Mouse (Mus musculus): Measurements from ENCODE around the gene Gna12. TPM values are rescaled to one million over a fixed set of nuclear protein-coding genes. Genes with fewer than 3 reads are reported as not detected.
A peak's percentile ranks its signal among the peaks of the same experiment; 100 is the strongest.

Gna12 gene
- polyA plus RNA-seq, 1 experiment from 2014 or later, result 31.1 TPM

- H3K27ac ChIP-seq (ENCODE audit: low read depth, low read length), result no peak overlapping the region
- WGBS, result under 1% methylated on average over 22 of the region's 22 CpGs
- ATAC-seq (replicated peaks; ENCODE audit: low FRiP score) (peak; percentile 21; the same call in 1 of the 2 replicates), DNase-seq (ENCODE audit: low spot score) (no peak)
- no peaks in the 10 kb centered on the region for H3K9me3 ChIP-seq (ENCODE audit: control insufficient read depth, low read length)
- peak overlapping the region; percentile 43 for H3K4me3 ChIP-seq (ENCODE audit: low read depth, low read length)
- H3K4me1 ChIP-seq (replicated peaks; ENCODE audit: control insufficient read depth, insufficient read depth, low read length), result peaks cover 9% of the 10 kb centered on the region; the same call in 1 of the 2 replicates
- no peaks in the 10 kb centered on the region for H3K36me3 ChIP-seq (ENCODE audit: control insufficient read depth, insufficient read depth, low read length)
- H3K27me3 ChIP-seq (replicated peaks; ENCODE audit: control insufficient read depth, insufficient read depth, low read length), result peaks cover 34% of the 10 kb centered on the region
- H3K9ac ChIP-seq (ENCODE audit: low read depth, low read length), result no peak overlapping the region; the same call in 1 of the 2 replicates
- peak overlapping the region; percentile 61 for H3K4me2 ChIP-seq
These were observed 94.9 kb downstream of the Gna12 start for GRCm38 (mm10) chr5:140735297-140735696.

- H3K27ac ChIP-seq (ENCODE audit: low read depth, low read length), result no peak overlapping the region
- 57% methylated on average over 3 of the region's 3 CpGs for WGBS
- H3K4me3 ChIP-seq (ENCODE audit: low read depth, low read length), result no peak overlapping the region
- no peak overlapping the region for H3K4me2 ChIP-seq
- ATAC-seq (replicated peaks; ENCODE audit: low FRiP score) (no peak), DNase-seq (ENCODE audit: low spot score) (no peak)
- no peaks in the 10 kb centered on the region for H3K9me3 ChIP-seq (ENCODE audit: control insufficient read depth, low read length)
- peaks cover 9% of the 10 kb centered on the region; the same call in 1 of the 2 replicates for H3K4me1 ChIP-seq (replicated peaks; ENCODE audit: control insufficient read depth, insufficient read depth, low read length)
- H3K36me3 ChIP-seq (ENCODE audit: control insufficient read depth, insufficient read depth, low read length), result no peaks in the 10 kb centered on the region
- no peak overlapping the region for H3K9ac ChIP-seq (ENCODE audit: low read depth, low read length)
- H3K27me3 ChIP-seq (replicated peaks; ENCODE audit: control insufficient read depth, insufficient read depth, low read length), result peaks cover 34% of the 10 kb centered on the region
These were observed 96.9 kb downstream of the Gna12 start for GRCm38 (mm10) chr5:140733336-140733735.

GRCm38 (mm10) chr5:140732195-140732594, 98.0 kb downstream of the Gna12 start:
- DNase-seq (ENCODE audit: low spot score), result no peak
- no peaks in the 10 kb centered on the region for H3K9me3 ChIP-seq (ENCODE audit: control insufficient read depth, low read length)
- H3K27me3 ChIP-seq (replicated peaks; ENCODE audit: control insufficient read depth, insufficient read depth, low read length), result peaks cover 33% of the 10 kb centered on the region
- no peaks in the 10 kb centered on the region for H3K36me3 ChIP-seq (ENCODE audit: control insufficient read depth, insufficient read depth, low read length)
- no peak for ATAC-seq (replicated peaks; ENCODE audit: low FRiP score)
- no peak overlapping the region for H3K4me3 ChIP-seq (ENCODE audit: low read depth, low read length)
- no peak overlapping the region for H3K4me2 ChIP-seq
- no peak overlapping the region for H3K9ac ChIP-seq (ENCODE audit: low read depth, low read length)
- H3K27ac ChIP-seq (ENCODE audit: low read depth, low read length), result no peak overlapping the region
- peaks cover 10% of the 10 kb centered on the region; the same call in 1 of the 2 replicates for H3K4me1 ChIP-seq (replicated peaks; ENCODE audit: control insufficient read depth, insufficient read depth, low read length)
- 61% methylated on average over 4 of the region's 4 CpGs for WGBS

- Histone ChIP-seq H3K4me2 (no peak overlapping the region), H3K27ac (ENCODE audit: low read depth, low read length) (no peak overlapping the region), H3K27me3 (replicated peaks; ENCODE audit: control insufficient read depth, insufficient read depth, low read length) (peaks cover 23% of the 10 kb centered on the region), H3K9ac (ENCODE audit: low read depth, low read length) (no peak overlapping the region), H3K4me3 (ENCODE audit: low read depth, low read length) (no peak overlapping the region), H3K36me3 (ENCODE audit: control insufficient read depth, insufficient read depth, low read length) (no peaks in the 10 kb centered on the region), H3K9me3 (ENCODE audit: control insufficient read depth, low read length) (no peaks in the 10 kb centered on the region), H3K4me1 (replicated peaks; ENCODE audit: control insufficient read depth, insufficient read depth, low read length) (peaks cover 17% of the 10 kb centered on the region)
- WGBS, result 59% methylated on average over 11 of the region's 11 CpGs
- no peak for ATAC-seq (replicated peaks; ENCODE audit: low FRiP score)
- DNase-seq (ENCODE audit: low spot score), result no peak
These were observed 99.0 kb downstream of the Gna12 start for GRCm38 (mm10) chr5:140731040-140731797.

GRCm38 (mm10) chr5:140726946-140727740, 103.1 kb downstream of the Gna12 start:
- no peak overlapping the region for H3K4me3 ChIP-seq (ENCODE audit: low read depth, low read length)
- no peak for DNase-seq (ENCODE audit: low spot score)
- H3K4me2 ChIP-seq, result no peak overlapping the region
- H3K27ac ChIP-seq (ENCODE audit: low read depth, low read length), result no peak overlapping the region
- no peak overlapping the region for H3K9ac ChIP-seq (ENCODE audit: low read depth, low read length)
- 71% methylated on average over 17 of the region's 17 CpGs for WGBS
- ATAC-seq (replicated peaks; ENCODE audit: low FRiP score), result no peak
- peaks cover 12% of the 10 kb centered on the region for H3K4me1 ChIP-seq (replicated peaks; ENCODE audit: control insufficient read depth, insufficient read depth, low read length)
- no peaks in the 10 kb centered on the region for H3K36me3 ChIP-seq (ENCODE audit: control insufficient read depth, insufficient read depth, low read length)
- no peaks in the 10 kb centered on the region for H3K9me3 ChIP-seq (ENCODE audit: control insufficient read depth, low read length)
- no peaks in the 10 kb centered on the region; the same call in 1 of the 2 replicates for H3K27me3 ChIP-seq (replicated peaks; ENCODE audit: control insufficient read depth, insufficient read depth, low read length)

- Histone ChIP-seq H3K9me3 (ENCODE audit: control insufficient read depth, low read length) (no peaks in the 10 kb centered on the region), H3K36me3 (ENCODE audit: control insufficient read depth, insufficient read depth, low read length) (no peaks in the 10 kb centered on the region), H3K4me2 (no peak overlapping the region), H3K27me3 (replicated peaks; ENCODE audit: control insufficient read depth, insufficient read depth, low read length) (no peaks in the 10 kb centered on the region; the same call in 1 of the 2 replicates), H3K4me1 (replicated peaks; ENCODE audit: control insufficient read depth, insufficient read depth, low read length) (peaks cover 12% of the 10 kb centered on the region), H3K9ac (ENCODE audit: low read depth, low read length) (no peak overlapping the region), H3K4me3 (ENCODE audit: low read depth, low read length) (no peak overlapping the region), H3K27ac (ENCODE audit: low read depth, low read length) (no peak overlapping the region)
- peak; percentile 46; the same call in 1 of the 2 replicates for ATAC-seq (replicated peaks; ENCODE audit: low FRiP score)
- 81% methylated on average over 7 of the region's 7 CpGs for WGBS
- no peak for DNase-seq (ENCODE audit: low spot score)
These were observed 104.0 kb downstream of the Gna12 start for GRCm38 (mm10) chr5:140726062-140726839.

GRCm38 (mm10) chr5:140723822-140724221, 106.4 kb downstream of the Gna12 start, which contains the start of gene Amz1:
Gene Amz1, plus strand, starts transcription at chr5:140724127.
- peaks cover 12% of the 10 kb centered on the region for H3K4me1 ChIP-seq (replicated peaks; ENCODE audit: control insufficient read depth, insufficient read depth, low read length)
- H3K36me3 ChIP-seq (ENCODE audit: control insufficient read depth, insufficient read depth, low read length), result peaks cover 5% of the 10 kb centered on the region; the same call in 1 of the 2 replicates
- H3K9ac ChIP-seq (ENCODE audit: low read depth, low read length), result no peak within 1 kb of the TSS
- no peak within 1 kb of the TSS for H3K27ac ChIP-seq (ENCODE audit: low read depth, low read length)
- DNase-seq (ENCODE audit: low spot score), result no peak
- H3K4me3 ChIP-seq (ENCODE audit: low read depth, low read length), result no peak within 1 kb of the TSS
- WGBS, result 77% methylated on average over 13 of the region's 13 CpGs
- H3K9me3 ChIP-seq (ENCODE audit: control insufficient read depth, low read length), result no peaks in the 10 kb centered on the region
- H3K27me3 ChIP-seq (replicated peaks; ENCODE audit: control insufficient read depth, insufficient read depth, low read length), result no peaks in the 10 kb centered on the region; the same call in 1 of the 2 replicates
- H3K4me2 ChIP-seq, result no peak within 1 kb of the TSS
- ATAC-seq (replicated peaks; ENCODE audit: low FRiP score), result no peak

GRCm38 (mm10) chr5:140722121-140722520, 108.1 kb downstream of the Gna12 start:
- H3K4me3 ChIP-seq (ENCODE audit: low read depth, low read length), result no peak overlapping the region
- H3K9me3 ChIP-seq (ENCODE audit: control insufficient read depth, low read length), result no peaks in the 10 kb centered on the region
- H3K9ac ChIP-seq (ENCODE audit: low read depth, low read length), result no peak overlapping the region
- ATAC-seq (replicated peaks; ENCODE audit: low FRiP score) (no peak), DNase-seq (ENCODE audit: low spot score) (no peak)
- 72% methylated on average over 3 of the region's 3 CpGs for WGBS
- H3K36me3 ChIP-seq (ENCODE audit: control insufficient read depth, insufficient read depth, low read length), result peaks cover 13% of the 10 kb centered on the region
- H3K27me3 ChIP-seq (replicated peaks; ENCODE audit: control insufficient read depth, insufficient read depth, low read length), result no peaks in the 10 kb centered on the region; the same call in 1 of the 2 replicates
- peaks cover 9% of the 10 kb centered on the region for H3K4me1 ChIP-seq (replicated peaks; ENCODE audit: control insufficient read depth, insufficient read depth, low read length)
- H3K27ac ChIP-seq (ENCODE audit: low read depth, low read length), result no peak overlapping the region
- H3K4me2 ChIP-seq, result no peak overlapping the region

Data from liver, embryonic 11.5 days (tissue).